Mouse (Mus musculus): Measurements from ENCODE around the gene Ssbp2. TPM values are rescaled to one million over a fixed set of nuclear protein-coding genes. Genes with fewer than 3 reads are reported as not detected.

The Ssbp2 gene
- 26.6 TPM for polyA plus RNA-seq (2015; fragmentation: Illumina TruSeq; extraction: RNeasy Lipid Tissue Mini Kit (QIAGEN cat#74804); ENCODE audit: insufficient read depth, low replicate concordance)

DNA sequence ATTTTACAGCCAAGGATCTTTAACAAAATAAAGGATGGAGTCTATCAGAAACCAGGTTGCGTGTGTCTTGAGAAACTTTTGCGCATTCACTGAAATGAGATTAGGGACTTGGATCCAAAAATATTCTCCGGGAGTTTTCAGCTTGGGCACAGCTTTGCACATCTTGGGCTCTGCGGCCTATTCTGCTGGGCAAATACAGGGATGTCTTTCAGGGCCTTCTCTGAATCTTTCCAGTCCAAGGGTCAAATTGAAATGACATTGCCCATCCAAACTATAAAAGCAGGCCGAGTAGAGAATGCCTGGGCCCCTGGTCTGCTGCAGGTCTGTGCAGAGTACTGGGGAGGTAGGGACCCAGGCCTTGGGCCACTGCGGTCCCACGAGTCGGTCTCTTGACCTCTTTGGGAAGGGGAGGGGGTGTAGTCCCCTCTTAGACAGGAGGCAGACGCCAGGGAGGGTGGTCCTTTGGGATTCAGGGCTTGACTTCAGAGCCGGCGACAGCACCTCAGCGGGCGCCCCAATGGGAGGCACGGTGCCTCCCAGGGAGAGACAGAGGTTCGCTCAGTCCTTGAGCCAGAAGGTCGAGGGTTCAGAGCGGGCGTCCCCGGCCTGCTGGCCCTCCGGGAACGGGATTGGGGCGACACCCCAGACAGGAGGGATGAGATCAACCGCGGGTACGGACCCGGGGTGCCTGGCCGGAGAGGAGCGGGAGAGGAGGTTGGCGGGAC is at the start of gene Ssbp2:
Gene Ssbp2 (plus strand): TSS at position 388 of the 725 bp plus-strand sequence.

DNA sequence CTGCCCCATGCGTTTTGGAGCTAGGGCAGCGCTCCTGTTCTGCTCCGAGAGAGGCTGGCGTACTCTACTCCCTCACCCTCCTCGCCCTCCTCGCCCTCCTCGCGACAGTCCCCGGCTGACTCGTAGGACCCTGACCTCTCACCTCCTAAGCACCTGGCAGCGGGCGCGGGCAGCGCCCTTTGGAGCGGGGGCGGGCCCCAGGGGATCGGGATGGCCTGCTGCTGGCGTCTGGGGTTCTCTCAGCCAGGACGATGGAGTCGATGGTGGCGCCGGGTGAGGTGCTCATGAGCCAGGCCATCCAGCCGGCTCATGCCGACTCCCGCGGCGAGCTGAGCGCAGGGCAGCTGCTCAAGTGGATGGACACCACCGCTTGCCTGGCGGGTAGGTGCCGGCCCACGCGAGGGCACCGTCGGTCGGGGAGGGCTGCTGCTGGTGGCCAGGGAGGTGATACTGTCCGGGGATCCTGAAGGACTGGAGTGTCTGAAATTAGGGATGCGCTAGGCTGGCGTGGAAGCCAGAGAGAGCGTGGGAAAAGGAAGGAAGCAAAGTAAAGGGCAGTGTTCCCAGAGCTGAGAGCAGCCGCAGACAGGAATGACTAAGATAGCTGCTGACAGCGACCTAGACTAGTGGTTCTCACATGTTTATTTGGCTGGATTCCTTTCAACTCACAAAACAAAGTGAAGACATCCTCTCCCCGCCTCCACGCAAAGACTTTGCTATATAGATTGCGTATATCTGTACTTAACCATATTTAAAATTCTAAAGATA is 281.4 kb downstream of the Ssbp2 start, which contains the start of gene Acot12:
Gene Acot12 (plus strand): TSS at position 233 of the 768 bp plus-strand sequence.

Other genes starting within 250 kb of the Ssbp2 start
- gene Atg10, start 236.3 kb upstream of the Ssbp2 start, polyA plus RNA-seq (2015; fragmentation: Illumina TruSeq; extraction: RNeasy Lipid Tissue Mini Kit (QIAGEN cat#74804); ENCODE audit: insufficient read depth, low replicate concordance) = 12.3 TPM

All from spleen, adult 10 weeks (tissue).